Mouse (Mus musculus) liver, embryonic 13.5 days (tissue): ENCODE results near the gene Cbfa2t3. TPM values are rescaled to one million over a fixed set of nuclear protein-coding genes. Genes with fewer than 3 reads are reported as not detected.

Source experiments
- ATAC-seq: fragments of 200-750 bp; cut with Nextera tagmentation; 2 replicates; pipeline ENCODE4 v1.8.0; 2017; ENCODE audit warnings: low read depth, mild to moderate bottlenecking, moderate number of reproducible peaks, moderate library complexity
- DNase-seq: peaks from one replicate; pipeline ENCODE4 v3.0.0; 2022
- H3K27ac ChIP-seq: fragments of 300-500 bp; sonication (generic); 2 replicates; pipeline ENCODE4 v1.5.1; 2015; ENCODE audit warnings: moderate library complexity, mild to moderate bottlenecking, inconsistent platforms
- H3K27me3 ChIP-seq: fragments of 300-500 bp; sonication (generic); 2 replicates; pipeline ENCODE4 v1.6.1; 2015; ENCODE audit warnings: mild to moderate bottlenecking, inconsistent platforms
- H3K36me3 ChIP-seq: fragments of 300-500 bp; sonication (generic); 2 replicates; pipeline ENCODE4 v1.6.1; 2015; ENCODE audit warnings: mild to moderate bottlenecking, inconsistent platforms
- H3K4me1 ChIP-seq: fragments of 300-500 bp; sonication (generic); replicated peaks from 2 replicates; pipeline ENCODE4 v1.6.1; 2015; ENCODE audit warnings: inconsistent platforms
- H3K4me2 ChIP-seq: fragments of 300-500 bp; sonication (generic); 2 replicates; pipeline ENCODE4 v1.6.1; 2015; ENCODE audit warnings: inconsistent platforms, mild to moderate bottlenecking, moderate library complexity
- H3K4me3 ChIP-seq: fragments of 300-500 bp; sonication (generic); replicated peaks from 2 replicates; pipeline ENCODE4 v1.5.1; 2015; ENCODE audit warnings: mild to moderate bottlenecking, inconsistent platforms
- H3K9ac ChIP-seq: fragments of 300-500 bp; sonication (generic); 2 replicates; pipeline ENCODE4 v1.6.1; 2015; ENCODE audit warnings: mild to moderate bottlenecking, inconsistent platforms
- H3K9me3 ChIP-seq: fragments of 300-500 bp; sonication (generic); replicated peaks from 2 replicates; pipeline ENCODE4 v1.6.1; 2016; ENCODE audit warnings: inconsistent platforms
- WGBS: fragments of 180-500 bp; shearing (Covaris S2); methylation state at CpG from one replicate; pipeline ENCODE4 v1.1.7; 2015; ENCODE audit not compliant: insufficient replicate concordance; 5-methylcytosine and 5-hydroxymethylcytosine counted together
- polyA plus RNA-seq: library from polyadenylated mRNA; unstranded; fragments of >200 nt; fragmentation: Nextera tagmentation; extraction: Ambion mirVana; gene quantifications from 2 replicates; pipeline ENCODE4 v1.2.1, GENCODE M21; 2015

Cbfa2t3 gene
- polyA plus RNA-seq, 1 experiment from 2014 or later = 4.5 TPM

DNA sequence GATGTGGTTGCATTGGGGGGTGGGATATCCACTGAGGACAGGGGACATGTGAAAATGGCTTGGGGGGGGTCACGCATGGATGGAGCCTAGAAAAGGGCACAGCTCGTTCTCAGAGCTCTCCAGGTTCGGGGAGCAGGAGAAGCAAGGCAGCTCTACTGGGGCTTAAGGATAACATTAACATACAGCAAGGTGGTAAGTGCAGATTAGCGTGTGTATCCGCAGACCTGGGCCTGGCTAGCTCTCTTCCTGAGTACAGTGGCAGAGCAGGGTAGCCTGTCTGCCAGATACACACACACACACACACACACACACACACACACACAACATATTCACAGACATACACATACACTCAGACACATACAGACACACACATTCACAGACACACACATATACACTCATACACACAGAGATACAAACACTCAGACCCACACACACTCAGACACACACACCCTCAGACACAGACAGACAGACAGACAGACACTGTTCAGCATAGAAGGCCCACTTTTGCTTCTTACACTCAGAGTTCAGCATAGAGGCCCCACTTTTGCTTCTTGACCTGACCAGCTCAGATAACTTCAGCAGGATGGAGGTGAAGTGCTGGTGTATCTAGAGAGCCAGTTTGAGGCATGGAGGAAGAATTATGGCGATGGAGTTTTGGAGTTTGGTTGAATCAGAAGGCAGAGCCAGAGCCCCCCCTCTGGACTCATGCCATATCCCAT is 80.1 kb downstream of the Cbfa2t3 start:
- ATAC-seq = peak; percentile 95
- H3K27ac ChIP-seq = peak overlapping the region; percentile 91
- 0 out of 2 replicates have a peak, but pooled peaks cover 2% of the 10 kb centered on the region for H3K27me3 ChIP-seq
- peaks cover 29% of the 10 kb centered on the region for H3K4me1 ChIP-seq
- peak overlapping the region; percentile 51 for H3K4me2 ChIP-seq
- peaks cover 8% of the 10 kb centered on the region; the same call in 1 of the 2 replicates for H3K36me3 ChIP-seq
- 28% methylated on average over 6 of the region's 6 CpGs for WGBS
- H3K9me3 ChIP-seq = no peaks in the 10 kb centered on the region
- DNase-seq = peak; percentile 63
- H3K4me3 ChIP-seq = peak overlapping the region; percentile 3; the same call in 1 of the 2 replicates
- H3K9ac ChIP-seq = peak overlapping the region; percentile 61

DNA sequence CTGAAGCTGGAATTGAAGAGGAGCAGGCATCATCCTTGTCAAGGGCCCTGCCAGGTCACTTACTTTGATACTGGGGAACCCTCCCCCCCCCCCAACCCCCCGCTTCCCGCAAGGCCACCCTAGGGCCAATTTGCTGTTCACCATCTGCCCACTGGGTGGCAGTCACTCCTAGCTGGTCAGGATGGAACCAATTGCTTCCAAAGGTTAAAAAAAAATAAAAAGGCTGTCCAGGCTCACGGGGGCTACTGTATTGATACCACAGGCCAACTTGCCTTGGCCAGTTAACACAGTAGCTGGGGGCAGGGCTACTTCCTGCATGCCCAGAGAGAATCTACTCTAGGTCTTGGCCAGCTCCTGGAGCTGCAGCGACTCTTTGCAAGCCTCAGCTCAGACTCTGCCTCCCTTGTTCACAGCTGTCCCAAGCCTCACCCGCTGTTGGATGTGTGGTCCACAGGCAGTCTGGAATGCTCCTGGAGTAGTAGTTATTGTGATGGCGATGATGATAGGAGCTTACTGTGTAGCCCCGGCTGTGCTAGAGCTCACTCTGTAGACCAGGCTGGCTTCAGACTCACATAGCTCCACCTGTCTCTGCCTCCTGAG is 80.9 kb downstream of the Cbfa2t3 start:
- ATAC-seq = peak; percentile 9; the same call in 1 of the 2 replicates
- Histone ChIP-seq H3K4me3 (peak overlapping the region; percentile 3; the same call in 1 of the 2 replicates), H3K9ac (peak overlapping the region; percentile 61), H3K4me2 (peak overlapping the region; percentile 51), H3K27ac (peak overlapping the region; percentile 91), H3K9me3 (no peaks in the 10 kb centered on the region), H3K36me3 (peaks cover 8% of the 10 kb centered on the region; the same call in 1 of the 2 replicates), H3K4me1 (peaks cover 31% of the 10 kb centered on the region), H3K27me3 (no peaks in the 10 kb centered on the region)
- 48% methylated on average over 5 of the region's 7 CpGs for WGBS
- DNase-seq = peak; percentile 60

GRCm38 (mm10) chr8:122616181-122616905 is 82.6 kb downstream of the Cbfa2t3 start:
- WGBS = 66% methylated on average over 9 of the region's 9 CpGs
- Histone ChIP-seq H3K27me3 (no peaks in the 10 kb centered on the region), H3K4me3 (no peak overlapping the region), H3K36me3 (peaks cover 8% of the 10 kb centered on the region; the same call in 1 of the 2 replicates), H3K9me3 (no peaks in the 10 kb centered on the region), H3K4me1 (peaks cover 44% of the 10 kb centered on the region), H3K27ac (no peak overlapping the region; the same call in 1 of the 2 replicates), H3K9ac (no peak overlapping the region), H3K4me2 (no peak overlapping the region)
- ATAC-seq (no peak), DNase-seq (no peak)

DNA sequence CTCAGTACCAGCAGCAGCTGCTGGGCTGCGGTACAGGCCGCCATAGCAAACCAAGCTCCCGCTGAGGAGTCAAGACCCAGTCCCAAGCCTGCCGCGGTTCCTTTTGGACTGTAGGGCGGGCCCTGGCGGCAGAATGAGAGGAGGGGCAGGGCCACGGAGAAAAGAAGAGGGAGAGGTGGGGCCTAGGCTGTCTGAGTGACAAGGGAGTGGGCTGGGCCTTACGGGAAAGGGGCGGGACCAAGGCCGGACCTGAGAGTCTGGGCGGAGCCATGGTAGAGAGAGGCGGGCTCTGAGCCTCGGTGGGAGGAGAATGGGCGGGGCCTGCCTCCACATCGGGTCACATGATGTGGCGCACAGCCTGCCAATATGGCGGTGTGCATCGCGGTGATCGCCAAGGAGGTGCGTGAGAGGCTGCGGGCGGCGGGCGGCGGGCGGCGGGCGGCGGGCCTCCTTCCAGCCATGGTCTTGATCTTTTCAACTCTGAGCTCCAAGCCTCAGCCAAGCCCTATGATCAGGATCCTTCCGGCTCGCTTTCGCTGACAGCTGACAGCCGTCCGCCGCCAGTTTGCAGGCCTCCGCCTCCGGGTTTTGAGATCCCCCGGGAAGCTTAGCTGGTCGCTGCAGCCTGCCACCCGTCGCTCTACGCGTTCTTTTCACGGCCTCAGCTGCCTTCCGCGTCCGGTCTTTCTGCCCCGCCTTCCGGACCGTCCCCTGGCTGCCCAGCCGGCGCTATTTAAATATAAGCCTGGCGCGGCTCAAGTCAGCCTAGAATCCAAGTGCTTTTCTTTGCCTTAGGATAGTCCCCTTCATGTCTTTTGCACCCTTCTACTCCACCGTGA is 87.4 kb downstream of the Cbfa2t3 start, which contains the start of the genes Galns and Trappc2l:
Galns (minus strand) TSS at position 169 of the 839 bp plus-strand sequence.
Trappc2l (plus strand) TSS at position 346 of the 839 bp plus-strand sequence.
- Histone ChIP-seq H3K4me3 (peak within 1 kb of the TSS; percentile 77), H3K27ac (peak within 1 kb of the TSS; percentile 83), H3K9me3 (no peaks in the 10 kb centered on the region), H3K36me3 (peaks cover 8% of the 10 kb centered on the region; the same call in 1 of the 2 replicates), H3K4me1 (peaks cover 24% of the 10 kb centered on the region), H3K4me2 (peak within 1 kb of the TSS; percentile 99), H3K27me3 (peaks cover 8% of the 10 kb centered on the region; the same call in 1 of the 2 replicates), H3K9ac (peak within 1 kb of the TSS; percentile 84)
- WGBS = under 1% methylated on average over 57 of the region's 57 CpGs
- ATAC-seq (peak; percentile 95), DNase-seq (peak; percentile 98)

DNA sequence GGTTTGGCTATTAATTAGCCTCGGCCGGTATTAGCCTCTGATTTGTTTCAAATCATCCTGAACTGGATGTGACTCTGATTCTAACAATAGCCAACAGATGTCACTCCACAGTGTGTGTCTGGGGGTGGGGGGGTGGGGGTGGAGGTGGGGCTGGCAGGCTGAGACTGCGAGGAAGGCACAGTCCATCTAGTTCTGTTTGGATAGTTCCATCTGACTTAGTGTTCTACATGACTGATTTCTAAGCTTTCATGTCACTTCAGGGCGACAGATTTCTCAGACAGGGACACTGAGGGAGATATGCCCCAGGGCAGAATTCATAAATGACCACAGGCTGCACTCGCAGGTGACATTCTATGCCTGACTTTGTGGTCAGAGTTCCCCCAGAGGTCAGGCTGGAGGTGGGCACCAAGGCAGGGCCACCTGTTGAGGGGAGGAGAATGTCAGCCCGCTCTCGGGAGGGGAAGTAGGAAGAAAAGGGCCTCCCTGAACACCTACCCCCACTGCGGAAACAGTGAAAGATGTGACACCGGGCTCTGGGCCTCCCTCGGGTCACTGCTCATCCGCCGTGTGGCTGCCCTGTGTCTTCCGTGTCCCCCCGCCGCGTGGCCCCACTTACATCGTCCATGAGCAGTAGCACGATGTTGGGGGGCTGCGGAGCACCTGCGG is 88.2 kb downstream of the Cbfa2t3 start:
- 4% methylated on average over 20 of the region's 20 CpGs for WGBS
- peaks cover 24% of the 10 kb centered on the region for H3K4me1 ChIP-seq
- peak overlapping the region; percentile 74 for H3K27ac ChIP-seq
- no peak for DNase-seq
- H3K27me3 ChIP-seq = peaks cover 8% of the 10 kb centered on the region; the same call in 1 of the 2 replicates
- H3K9me3 ChIP-seq = no peaks in the 10 kb centered on the region
- peak; percentile 33; the same call in 1 of the 2 replicates for ATAC-seq
- peaks cover 8% of the 10 kb centered on the region; the same call in 1 of the 2 replicates for H3K36me3 ChIP-seq
- H3K4me2 ChIP-seq = peak overlapping the region; percentile 99
- H3K4me3 ChIP-seq = peak overlapping the region; percentile 77
- peak overlapping the region; percentile 84 for H3K9ac ChIP-seq

GRCm38 (mm10) chr8:122610209-122610608 is 88.7 kb downstream of the Cbfa2t3 start:
- H3K9ac ChIP-seq = no peak overlapping the region
- 58% methylated on average over 4 of the region's 4 CpGs for WGBS
- ATAC-seq (no peak), DNase-seq (no peak)
- peaks cover 4% of the 10 kb centered on the region; the same call in 1 of the 2 replicates for H3K36me3 ChIP-seq
- H3K9me3 ChIP-seq = no peaks in the 10 kb centered on the region
- H3K27me3 ChIP-seq = peaks cover 8% of the 10 kb centered on the region; the same call in 1 of the 2 replicates
- no peak overlapping the region for H3K27ac ChIP-seq
- 0 out of 2 replicates have a peak overlapping the region, but pooled peaks have one; percentile 77 for H3K4me3 ChIP-seq
- H3K4me2 ChIP-seq = peak overlapping the region; percentile 99
- peaks cover 24% of the 10 kb centered on the region for H3K4me1 ChIP-seq

GRCm38 (mm10) chr8:122606810-122607209 is 92.1 kb downstream of the Cbfa2t3 start:
- ATAC-seq = no peak

GRCm38 (mm10) chr8:122605367-122605766 is 93.5 kb downstream of the Cbfa2t3 start:
- DNase-seq (no peak), ATAC-seq (no peak)
- Histone ChIP-seq H3K36me3 (no peaks in the 10 kb centered on the region), H3K27me3 (peaks cover 8% of the 10 kb centered on the region; the same call in 1 of the 2 replicates), H3K27ac (no peak overlapping the region), H3K4me3 (no peak overlapping the region), H3K9ac (no peak overlapping the region), H3K4me1 (peaks cover 1% of the 10 kb centered on the region), H3K4me2 (no peak overlapping the region), H3K9me3 (no peaks in the 10 kb centered on the region)
- 61% methylated on average over 4 of the region's 4 CpGs for WGBS

More at GRCm38 (mm10) chr8:122606810-122607209, 92.1 kb downstream of the Cbfa2t3 start:
- Histone ChIP-seq H3K9ac (no peak overlapping the region), H3K36me3 (no peaks in the 10 kb centered on the region), H3K9me3 (no peaks in the 10 kb centered on the region), H3K27me3 (peaks cover 8% of the 10 kb centered on the region; the same call in 1 of the 2 replicates), H3K27ac (no peak overlapping the region), H3K4me2 (no peak overlapping the region), H3K4me3 (no peak overlapping the region), H3K4me1 (peaks cover 10% of the 10 kb centered on the region)
- DNase-seq = no peak
- WGBS = 79% methylated on average over 11 of the region's 12 CpGs

GRCm38 (mm10) chr8:122604640-122605039 is 94.3 kb downstream of the Cbfa2t3 start:
- no peaks in the 10 kb centered on the region for H3K4me1 ChIP-seq
- no peak overlapping the region for H3K27ac ChIP-seq
- H3K4me2 ChIP-seq = no peak overlapping the region
- H3K4me3 ChIP-seq = no peak overlapping the region
- no peak overlapping the region for H3K9ac ChIP-seq
- H3K27me3 ChIP-seq = peaks cover 8% of the 10 kb centered on the region; the same call in 1 of the 2 replicates
- no peaks in the 10 kb centered on the region for H3K9me3 ChIP-seq
- H3K36me3 ChIP-seq = no peaks in the 10 kb centered on the region
- WGBS = 41% methylated on average over 1 of the region's 1 CpGs
- DNase-seq = no peak
- ATAC-seq = no peak

DNA sequence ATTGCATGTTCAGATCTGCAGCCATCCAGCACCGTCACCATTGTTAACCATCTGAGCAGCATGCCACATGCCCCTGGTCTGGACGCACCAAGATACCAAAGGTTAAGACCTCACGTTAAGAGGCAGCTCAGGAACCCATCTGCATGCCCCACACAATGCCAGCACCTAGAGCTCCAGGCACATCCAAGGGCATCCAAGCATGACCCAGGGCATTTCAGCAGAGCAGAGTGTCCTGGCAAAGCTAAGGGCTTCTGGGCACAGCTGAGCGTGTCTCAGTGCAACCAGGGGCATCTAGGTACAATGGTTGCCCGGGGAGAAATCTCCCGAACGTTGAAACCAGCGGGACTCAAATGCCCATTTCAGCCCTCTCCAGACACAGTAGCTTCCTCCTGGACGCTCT is 98.2 kb downstream of the Cbfa2t3 start:
- Histone ChIP-seq H3K36me3 (no peaks in the 10 kb centered on the region), H3K27ac (no peak overlapping the region), H3K4me1 (no peaks in the 10 kb centered on the region), H3K4me2 (no peak overlapping the region), H3K4me3 (no peak overlapping the region), H3K27me3 (no peaks in the 10 kb centered on the region), H3K9ac (no peak overlapping the region), H3K9me3 (no peaks in the 10 kb centered on the region)
- ATAC-seq (no peak), DNase-seq (no peak)
- WGBS = 85% methylated on average over 9 of the region's 9 CpGs
